Mouse (Mus musculus) liver, embryonic 15.5 days (tissue): ENCODE measurements around the gene Adamtsl2. TPM values are rescaled to one million over a fixed set of nuclear protein-coding genes. Genes with fewer than 3 reads are reported as not detected.

Experiments
- ATAC-seq: fragments of 200-750 bp; cut with Nextera tagmentation; 2 replicates; pipeline ENCODE4 v1.8.0; 2017; ENCODE audit warnings: moderate number of reproducible peaks, mild to moderate bottlenecking, moderate library complexity; ENCODE audit not compliant: insufficient read depth
- H3K27ac ChIP-seq: fragments of 300-500 bp; sonication (generic); replicated peaks from 2 replicates; pipeline ENCODE4 v1.5.1; 2015; ENCODE audit warnings: mild to moderate bottlenecking, inconsistent platforms
- H3K27me3 ChIP-seq: fragments of 300-500 bp; sonication (generic); 2 replicates; pipeline ENCODE4 v1.6.1; 2015; ENCODE audit warnings: mild to moderate bottlenecking, inconsistent platforms
- H3K36me3 ChIP-seq: fragments of 300-500 bp; sonication (generic); replicated peaks from 2 replicates; pipeline ENCODE4 v1.6.1; 2015; ENCODE audit warnings: moderate library complexity, mild to moderate bottlenecking, inconsistent platforms
- H3K4me1 ChIP-seq: fragments of 300-500 bp; sonication (generic); replicated peaks from 2 replicates; pipeline ENCODE4 v1.6.1; 2015; ENCODE audit warnings: inconsistent platforms
- H3K4me2 ChIP-seq: fragments of 300-500 bp; sonication (generic); 2 replicates; pipeline ENCODE4 v1.6.1; 2015; ENCODE audit warnings: moderate library complexity, mild to moderate bottlenecking, inconsistent platforms
- H3K4me3 ChIP-seq: fragments of 300-500 bp; sonication (generic); replicated peaks from 2 replicates; pipeline ENCODE4 v1.5.1; 2015; ENCODE audit warnings: mild to moderate bottlenecking, inconsistent platforms
- H3K9ac ChIP-seq: fragments of 300-500 bp; sonication (generic); 2 replicates; pipeline ENCODE4 v1.6.1; 2015; ENCODE audit warnings: moderate library complexity, mild to moderate bottlenecking, inconsistent platforms
- H3K9me3 ChIP-seq: fragments of 300-500 bp; sonication (generic); replicated peaks from 2 replicates; pipeline ENCODE4 v1.6.1; 2016; ENCODE audit warnings: inconsistent platforms
- WGBS: fragments of 180-500 bp; shearing (Covaris S2); methylation state at CpG from one replicate; pipeline ENCODE4 v1.1.7; 2015; ENCODE audit warnings: mixed read lengths; ENCODE audit not compliant: insufficient replicate concordance; 5-methylcytosine and 5-hydroxymethylcytosine counted together
- polyA plus RNA-seq: library from polyadenylated mRNA; unstranded; fragments of >200 nt; fragmentation: Nextera tagmentation; extraction: Ambion mirVana; gene quantifications from 2 replicates; pipeline ENCODE4 v1.2.1, GENCODE M21; 2015

Gene Adamtsl2
- polyA plus RNA-seq, 1 experiment from 2014 or later, result 0.32 TPM

- no peak overlapping the region for H3K27ac ChIP-seq
- no peak overlapping the region for H3K4me3 ChIP-seq
- WGBS, result 62% methylated on average over 2 of the region's 2 CpGs
- H3K27me3 ChIP-seq, result peaks cover 7% of the 10 kb centered on the region; the same call in 1 of the 2 replicates
- no peak overlapping the region for H3K4me2 ChIP-seq
- ATAC-seq, result no peak
- H3K9ac ChIP-seq, result no peak overlapping the region
- no peaks in the 10 kb centered on the region for H3K4me1 ChIP-seq
- no peaks in the 10 kb centered on the region for H3K9me3 ChIP-seq
- H3K36me3 ChIP-seq, result no peaks in the 10 kb centered on the region
Observed at GRCm38 (mm10) chr2:27119766-27120165, 40.6 kb downstream of the Adamtsl2 start.

GRCm38 (mm10) chr2:27120241-27120641 is 41.1 kb downstream of the Adamtsl2 start:
- Histone ChIP-seq H3K36me3 (no peaks in the 10 kb centered on the region), H3K4me1 (no peaks in the 10 kb centered on the region), H3K27ac (no peak overlapping the region), H3K4me2 (no peak overlapping the region), H3K4me3 (no peak overlapping the region), H3K27me3 (peaks cover 7% of the 10 kb centered on the region; the same call in 1 of the 2 replicates), H3K9me3 (no peaks in the 10 kb centered on the region), H3K9ac (no peak overlapping the region)
- ATAC-seq, result no peak
- WGBS, result 67% methylated on average over 8 of the region's 8 CpGs

- H3K27ac ChIP-seq, result no peak overlapping the region
- H3K4me1 ChIP-seq, result no peaks in the 10 kb centered on the region
- no peak overlapping the region for H3K4me2 ChIP-seq
- no peaks in the 10 kb centered on the region for H3K9me3 ChIP-seq
- H3K9ac ChIP-seq, result no peak overlapping the region
- ATAC-seq, result no peak
- no peak overlapping the region for H3K4me3 ChIP-seq
- H3K27me3 ChIP-seq, result peaks cover 7% of the 10 kb centered on the region; the same call in 1 of the 2 replicates
- H3K36me3 ChIP-seq, result no peaks in the 10 kb centered on the region
- 7% methylated on average over 9 of the region's 9 CpGs for WGBS
Observed at GRCm38 (mm10) chr2:27121626-27122355, 42.6 kb downstream of the Adamtsl2 start.

- Histone ChIP-seq H3K27me3 (peaks cover 7% of the 10 kb centered on the region; the same call in 1 of the 2 replicates), H3K4me3 (no peak overlapping the region), H3K9ac (no peak overlapping the region), H3K9me3 (no peaks in the 10 kb centered on the region), H3K27ac (no peak overlapping the region), H3K4me2 (no peak overlapping the region), H3K4me1 (no peaks in the 10 kb centered on the region), H3K36me3 (no peaks in the 10 kb centered on the region)
- WGBS, result 36% methylated on average over 9 of the region's 9 CpGs
- ATAC-seq, result no peak
Observed at GRCm38 (mm10) chr2:27122578-27122977, 43.4 kb downstream of the Adamtsl2 start.

- 64% methylated on average over 4 of the region's 4 CpGs for WGBS
- H3K9ac ChIP-seq, result no peak overlapping the region
- H3K4me3 ChIP-seq, result no peak overlapping the region
- no peak overlapping the region for H3K4me2 ChIP-seq
- H3K4me1 ChIP-seq, result no peaks in the 10 kb centered on the region
- ATAC-seq, result no peak
- H3K9me3 ChIP-seq, result no peaks in the 10 kb centered on the region
- no peaks in the 10 kb centered on the region for H3K36me3 ChIP-seq
- H3K27ac ChIP-seq, result no peak overlapping the region
- H3K27me3 ChIP-seq, result peaks cover 7% of the 10 kb centered on the region; the same call in 1 of the 2 replicates
Observed at GRCm38 (mm10) chr2:27123121-27123520, 43.9 kb downstream of the Adamtsl2 start.

GRCm38 (mm10) chr2:27125979-27126378 is 46.8 kb downstream of the Adamtsl2 start:
- H3K4me2 ChIP-seq, result no peak overlapping the region
- H3K27ac ChIP-seq, result no peak overlapping the region
- 27% methylated on average over 10 of the region's 10 CpGs for WGBS
- no peaks in the 10 kb centered on the region for H3K9me3 ChIP-seq
- peaks cover 7% of the 10 kb centered on the region; the same call in 1 of the 2 replicates for H3K27me3 ChIP-seq
- H3K9ac ChIP-seq, result no peak overlapping the region
- no peaks in the 10 kb centered on the region for H3K4me1 ChIP-seq
- H3K4me3 ChIP-seq, result no peak overlapping the region
- no peak for ATAC-seq
- no peaks in the 10 kb centered on the region for H3K36me3 ChIP-seq

- Histone ChIP-seq H3K4me3 (no peak overlapping the region), H3K36me3 (no peaks in the 10 kb centered on the region), H3K9me3 (no peaks in the 10 kb centered on the region), H3K4me1 (no peaks in the 10 kb centered on the region), H3K9ac (no peak overlapping the region), H3K27me3 (peaks cover 7% of the 10 kb centered on the region; the same call in 1 of the 2 replicates), H3K4me2 (no peak overlapping the region), H3K27ac (no peak overlapping the region)
- ATAC-seq, result no peak
- WGBS, result 59% methylated on average over 4 of the region's 4 CpGs
Observed at GRCm38 (mm10) chr2:27126496-27126895, 47.3 kb downstream of the Adamtsl2 start.

GRCm38 (mm10) chr2:27128990-27129389 is 49.8 kb downstream of the Adamtsl2 start:
- Histone ChIP-seq H3K9me3 (no peaks in the 10 kb centered on the region), H3K4me1 (no peaks in the 10 kb centered on the region), H3K36me3 (no peaks in the 10 kb centered on the region), H3K27ac (no peak overlapping the region), H3K9ac (no peak overlapping the region), H3K27me3 (no peaks in the 10 kb centered on the region), H3K4me2 (no peak overlapping the region), H3K4me3 (no peak overlapping the region)
- 34% methylated on average over 3 of the region's 3 CpGs for WGBS
- no peak for ATAC-seq

GRCm38 (mm10) chr2:27135935-27136334 is 56.8 kb downstream of the Adamtsl2 start:
- no peaks in the 10 kb centered on the region for H3K9me3 ChIP-seq
- H3K36me3 ChIP-seq, result no peaks in the 10 kb centered on the region
- peaks cover 23% of the 10 kb centered on the region for H3K27me3 ChIP-seq
- no peak for ATAC-seq
- no peaks in the 10 kb centered on the region for H3K4me1 ChIP-seq
- no peak overlapping the region for H3K27ac ChIP-seq
- 58% methylated on average over 5 of the region's 5 CpGs for WGBS
- H3K9ac ChIP-seq, result no peak overlapping the region
- H3K4me3 ChIP-seq, result no peak overlapping the region
- H3K4me2 ChIP-seq, result no peak overlapping the region

- 38% methylated on average over 3 of the region's 3 CpGs for whole genome bisulfite sequencing
- Histone ChIP-seq H3K9me3 (no peaks in the 10 kb centered on the region), H3K4me3 (no peak overlapping the region), H3K9ac (no peak overlapping the region), H3K36me3 (no peaks in the 10 kb centered on the region), H3K4me1 (no peaks in the 10 kb centered on the region), H3K27ac (no peak overlapping the region), H3K4me2 (no peak overlapping the region), H3K27me3 (peaks cover 27% of the 10 kb centered on the region)
- no peak for ATAC-seq
Observed at GRCm38 (mm10) chr2:27136336-27136735, 57.2 kb downstream of the Adamtsl2 start.

GRCm38 (mm10) chr2:27136789-27137188 is 57.6 kb downstream of the Adamtsl2 start:
- peaks cover 31% of the 10 kb centered on the region for H3K27me3 ChIP-seq
- no peak overlapping the region for H3K4me3 ChIP-seq
- H3K4me2 ChIP-seq, result no peak overlapping the region
- no peak overlapping the region for H3K9ac ChIP-seq
- no peak for ATAC-seq
- H3K9me3 ChIP-seq, result no peaks in the 10 kb centered on the region
- H3K4me1 ChIP-seq, result no peaks in the 10 kb centered on the region
- H3K27ac ChIP-seq, result no peak overlapping the region
- H3K36me3 ChIP-seq, result no peaks in the 10 kb centered on the region
- 49% methylated on average over 1 of the region's 1 CpGs for WGBS

GRCm38 (mm10) chr2:27138356-27138755 is 59.2 kb downstream of the Adamtsl2 start:
- Histone ChIP-seq H3K9me3 (no peaks in the 10 kb centered on the region), H3K4me1 (no peaks in the 10 kb centered on the region), H3K4me3 (no peak overlapping the region), H3K9ac (no peak overlapping the region), H3K27ac (no peak overlapping the region), H3K4me2 (no peak overlapping the region), H3K36me3 (no peaks in the 10 kb centered on the region), H3K27me3 (peaks cover 47% of the 10 kb centered on the region)
- 38% methylated on average over 4 of the region's 4 CpGs for WGBS
- no peak for ATAC-seq
